Mouse (Mus musculus) ES-E14 (cell line): ENCODE data around the gene Zfp646.

Experiments used
- CHD2 ChIP-seq: IDR thresholded peaks from 2 replicates; pipeline ENCODE4 v1.6.1; 2014; ENCODE audit warnings: mild to moderate bottlenecking, low read depth, low read length, inconsistent platforms
- HCFC1 ChIP-seq: IDR thresholded peaks from 2 replicates; pipeline ENCODE4 v1.6.1; 2012; ENCODE audit warnings: low read length, inconsistent platforms, borderline replicate concordance; ENCODE audit not compliant: insufficient read depth
- MAFK ChIP-seq: IDR thresholded peaks from 2 replicates; pipeline ENCODE4 v1.6.1; 2014; ENCODE audit warnings: mild to moderate bottlenecking, low read depth, low read length, inconsistent platforms; ENCODE audit not compliant: insufficient read depth
- ZC3H11A ChIP-seq: IDR thresholded peaks from 2 replicates; pipeline ENCODE4 v1.6.1; 2012; ENCODE audit warnings: low read depth, mild to moderate bottlenecking, inconsistent platforms, low read length, borderline replicate concordance
- ZNF384 ChIP-seq: IDR thresholded peaks from 2 replicates; pipeline ENCODE4 v1.6.1; 2012; ENCODE audit warnings: low read depth, low read length, inconsistent platforms

DNA sequence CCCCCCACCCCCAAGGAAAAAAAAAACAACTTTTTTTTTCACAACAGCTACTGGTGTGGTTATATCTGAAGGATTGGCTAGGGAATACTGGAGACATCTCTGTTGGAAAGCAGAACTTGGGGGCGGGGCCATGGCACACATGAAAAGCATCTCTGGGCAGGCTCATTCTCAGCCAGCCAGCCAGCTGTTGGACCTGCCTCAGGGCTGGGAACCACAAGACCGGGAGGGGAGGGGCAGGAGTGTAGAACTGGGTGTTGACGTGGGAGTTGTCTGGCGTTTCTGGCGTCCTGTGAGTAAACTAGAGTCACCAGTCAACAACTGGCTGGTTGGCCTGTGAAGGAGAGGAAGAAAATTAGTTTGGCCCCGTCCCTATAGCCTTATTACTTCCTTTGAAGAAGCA lies 9.9 kb downstream of the Zfp646 start:
- TF ChIP-seq CHD2 (no peak), MAFK (no peak), ZNF384 (no peak), ZC3H11A (no peak), HCFC1 (no peak)
